Mouse (Mus musculus) midbrain, embryonic 10.5 days (tissue): ENCODE results near the gene Slc27a2. TPM values are rescaled to one million over a fixed set of nuclear protein-coding genes. Genes with fewer than 3 reads are reported as not detected.

Source experiments
- DNase-seq: peaks from one replicate; pipeline ENCODE4 v3.0.0-alpha.2; 2017; ENCODE audit warnings: low spot score
- H3K27ac ChIP-seq: fragments of 300-500 bp; sonication (generic); replicated peaks from 2 replicates; pipeline ENCODE4 v1.5.1; 2016; ENCODE audit warnings: mild to moderate bottlenecking
- H3K27me3 ChIP-seq: fragments of 300-500 bp; sonication (generic); 2 replicates; pipeline ENCODE4 v1.6.1; 2016; ENCODE audit warnings: low read depth, mild to moderate bottlenecking; ENCODE audit not compliant: poor library complexity, severe bottlenecking
- H3K36me3 ChIP-seq: fragments of 300-500 bp; sonication (generic); 2 replicates; pipeline ENCODE4 v1.6.1; 2016; ENCODE audit warnings: mild to moderate bottlenecking, moderate library complexity
- H3K4me1 ChIP-seq: fragments of 300-500 bp; sonication (generic); 2 replicates; pipeline ENCODE4 v1.6.1; 2016
- H3K4me3 ChIP-seq: fragments of 300-500 bp; sonication (generic); 2 replicates; pipeline ENCODE4 v1.5.1; 2016; ENCODE audit warnings: mild to moderate bottlenecking, moderate library complexity
- H3K9me3 ChIP-seq: fragments of 300-500 bp; sonication (generic); replicated peaks from 2 replicates; pipeline ENCODE4 v1.6.1; 2016; ENCODE audit warnings: mild to moderate bottlenecking
- WGBS: fragments of 180-500 bp; shearing (Covaris S2); methylation state at CpG from one replicate; pipeline ENCODE4 v1.1.7; 2016; 5-methylcytosine and 5-hydroxymethylcytosine counted together
- polyA plus RNA-seq: library from polyadenylated mRNA; unstranded; fragments of >200 nt; fragmentation: Nextera tagmentation; extraction: Ambion mirVana; gene quantifications from 2 replicates; pipeline ENCODE4 v1.2.1, GENCODE M21; 2016

The Slc27a2 gene
- polyA plus RNA-seq, 1 experiment from 2014 or later: 1.3 TPM

DNA sequence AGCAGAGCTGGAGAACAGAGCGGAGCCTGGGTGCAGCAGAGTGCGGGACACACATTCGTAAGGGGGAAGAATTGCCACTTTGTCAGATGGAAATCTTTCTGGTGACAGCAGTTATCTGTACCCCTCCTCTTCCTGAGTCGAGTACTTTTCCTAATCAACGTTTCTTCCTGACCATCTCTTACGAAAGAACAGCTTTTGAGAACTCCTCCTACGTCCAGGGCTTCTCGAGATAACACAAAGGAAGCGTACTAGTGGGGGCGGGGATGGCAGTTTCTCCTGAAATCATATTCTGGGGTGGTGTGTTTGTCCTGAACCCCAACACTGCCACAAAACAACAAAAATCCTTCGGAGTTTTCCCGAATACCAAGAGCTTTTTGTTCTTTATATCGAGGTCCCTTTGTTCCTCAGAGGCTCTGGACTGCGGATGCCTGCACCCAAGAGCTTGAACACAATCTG, 67.1 kb downstream of the Slc27a2 start, which contains the start of gene Hdc:
TSS of gene Hdc (minus strand) at position 51 of the 456 bp plus-strand sequence.
- no peaks in the 10 kb centered on the region for H3K36me3 ChIP-seq
- no peak within 1 kb of the TSS for H3K27ac ChIP-seq
- WGBS: 71% methylated on average over 14 of the region's 14 CpGs

GRCm38 (mm10) chr2:126622455-126622854, 70.2 kb downstream of the Slc27a2 start:
- Histone ChIP-seq H3K27ac (no peak overlapping the region), H3K4me3 (no peak overlapping the region), H3K27me3 (no peaks in the 10 kb centered on the region), H3K36me3 (peaks cover 11% of the 10 kb centered on the region), H3K9me3 (no peaks in the 10 kb centered on the region), H3K4me1 (peaks cover 10% of the 10 kb centered on the region)
- no peak for DNase-seq
- WGBS: 87% methylated on average over 2 of the region's 2 CpGs

More for the DNA sequence above, 67.1 kb downstream of the Slc27a2 start, which contains the start of gene Hdc:
- Histone ChIP-seq H3K4me1 (peaks cover 10% of the 10 kb centered on the region), H3K9me3 (no peaks in the 10 kb centered on the region), H3K4me3 (no peak within 1 kb of the TSS), H3K27me3 (no peaks in the 10 kb centered on the region)
- no peak for DNase-seq

- H3K27ac ChIP-seq: no peak overlapping the region
- no peak for DNase-seq
Measured at GRCm38 (mm10) chr2:126623138-126623537, 70.9 kb downstream of the Slc27a2 start.

GRCm38 (mm10) chr2:126628455-126628995, 76.3 kb downstream of the Slc27a2 start:
- WGBS: 84% methylated on average over 9 of the region's 9 CpGs
- H3K4me3 ChIP-seq: no peak overlapping the region
- no peaks in the 10 kb centered on the region for H3K27me3 ChIP-seq
- no peak for DNase-seq
- no peaks in the 10 kb centered on the region; the same call in 1 of the 2 replicates for H3K4me1 ChIP-seq
- H3K27ac ChIP-seq: no peak overlapping the region
- H3K36me3 ChIP-seq: peaks cover 67% of the 10 kb centered on the region
- H3K9me3 ChIP-seq: no peaks in the 10 kb centered on the region

More at GRCm38 (mm10) chr2:126623138-126623537, 70.9 kb downstream of the Slc27a2 start:
- peaks cover 10% of the 10 kb centered on the region for H3K4me1 ChIP-seq
- no peaks in the 10 kb centered on the region for H3K9me3 ChIP-seq
- peaks cover 18% of the 10 kb centered on the region for H3K36me3 ChIP-seq
- no peak overlapping the region for H3K4me3 ChIP-seq
- no peaks in the 10 kb centered on the region for H3K27me3 ChIP-seq

DNA sequence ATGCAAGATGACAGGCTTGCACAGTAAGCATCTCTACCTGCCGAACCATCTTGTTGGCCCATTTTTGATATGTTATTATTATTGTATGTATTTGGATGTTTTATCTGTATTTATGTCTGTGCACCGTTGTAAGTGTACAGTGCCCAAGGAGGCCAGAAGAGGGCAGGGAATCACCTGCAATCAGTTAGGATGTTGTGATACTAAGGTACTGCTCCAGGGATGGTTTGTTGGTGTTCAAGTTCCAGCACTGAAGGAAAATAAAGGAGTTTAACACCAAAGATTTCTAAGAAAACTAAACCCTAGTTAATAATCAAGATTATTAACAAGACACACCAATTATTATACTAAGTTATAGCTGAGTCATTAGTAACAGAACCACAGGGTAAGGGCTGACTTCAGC, 81.0 kb downstream of the Slc27a2 start:
- 99% methylated on average over 2 of the region's 2 CpGs for WGBS
- Histone ChIP-seq H3K4me1 (no peaks in the 10 kb centered on the region), H3K4me3 (no peak overlapping the region), H3K9me3 (no peaks in the 10 kb centered on the region), H3K36me3 (peaks cover 81% of the 10 kb centered on the region), H3K27ac (no peak overlapping the region), H3K27me3 (no peaks in the 10 kb centered on the region)
- DNase-seq: no peak

DNA sequence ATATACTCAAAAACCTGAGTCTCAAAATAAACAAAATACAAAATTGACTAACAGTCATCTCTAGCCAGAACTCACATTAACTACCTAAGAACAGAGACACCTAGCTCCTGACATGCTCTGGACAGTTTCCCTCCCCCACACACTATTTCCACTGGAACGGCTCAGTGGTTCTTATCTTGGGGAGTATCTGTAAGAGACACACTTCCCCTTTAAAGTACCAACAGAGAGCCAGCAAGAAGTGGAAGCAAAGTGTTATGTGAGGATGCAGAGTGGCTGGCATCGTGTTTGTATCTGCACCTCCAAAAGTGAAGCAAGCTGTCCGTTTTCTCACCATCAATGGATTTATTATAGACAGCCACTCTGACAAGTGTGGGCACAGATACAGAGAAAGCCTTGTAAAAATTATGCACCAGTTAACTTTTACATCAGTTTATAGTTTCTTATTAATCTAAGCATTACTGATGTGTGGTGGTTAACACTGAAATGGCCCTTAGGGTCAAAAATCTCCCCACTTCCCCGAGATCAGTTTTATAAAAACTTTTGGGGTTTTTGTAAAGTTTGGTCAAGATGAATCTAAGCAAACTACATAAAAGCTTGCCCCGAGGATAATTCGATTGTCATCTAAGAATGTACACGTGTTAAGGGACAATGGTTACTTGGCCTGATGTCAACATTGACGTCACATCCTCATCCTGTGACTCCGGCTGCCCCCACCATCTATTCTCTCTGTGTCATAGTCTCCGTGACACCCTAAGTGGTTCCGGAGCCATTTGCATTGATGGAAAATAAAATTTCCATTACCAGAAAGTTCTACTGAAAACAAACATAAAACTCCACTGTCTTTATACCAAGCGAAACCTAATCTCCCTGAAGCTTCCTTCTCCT, 84.0 kb downstream of the Slc27a2 start:
- Histone ChIP-seq H3K4me1 (no peaks in the 10 kb centered on the region), H3K27me3 (no peaks in the 10 kb centered on the region), H3K9me3 (peaks cover 9% of the 10 kb centered on the region; the same call in 1 of the 2 replicates), H3K36me3 (peaks cover 81% of the 10 kb centered on the region), H3K27ac (no peak overlapping the region), H3K4me3 (no peak overlapping the region)
- WGBS: 90% methylated on average over 12 of the region's 12 CpGs
- no peak for DNase-seq

Other genes starting within 250 kb of the Slc27a2 start
- 0.07 and 0.12 TPM in 2 replicates for gene Atp8b4, start 51.7 kb upstream of the Slc27a2 start, polyA plus RNA-seq
- 0.31 and 0.55 TPM in 2 replicates for gene Hdc, start 66.9 kb downstream of the Slc27a2 start, polyA plus RNA-seq
- gene Gabpb1, start 123.9 kb downstream of the Slc27a2 start, polyA plus RNA-seq: 77.2 and 78.6 TPM in 2 replicates
- gene Usp8, start 154.9 kb downstream of the Slc27a2 start, polyA plus RNA-seq: 38.1 and 42.3 TPM in 2 replicates
- gene Usp50, start 231.1 kb downstream of the Slc27a2 start, polyA plus RNA-seq: 2.2 and 2.8 TPM in 2 replicates